Mouse (Mus musculus) granulocyte monocyte progenitor cell, adult 5-6 weeks (primary cell): ENCODE measurements around the gene Mark2. TPM values are rescaled to one million over a fixed set of nuclear protein-coding genes. Genes with fewer than 3 reads are reported as not detected.
A peak's percentile ranks its signal among the peaks of the same experiment; 100 is the strongest.

Experiments used
- ATAC-seq: replicated peaks from 2 replicates; pipeline ENCODE4 v1.8.0; 2016; ENCODE audit warnings: mild to moderate bottlenecking, moderate TSS enrichment, inconsistent platforms; ENCODE audit not compliant: poor library complexity, severe bottlenecking
- total RNA-seq, 2 experiments: library from RNA; stranded (forward) in 1 of 2; stranded (reverse) in 1 of 2; fragments of 200-712, 200-1000 nt in 1 of 2; fragments of >200 nt in 1 of 2; fragmentation: Nextera tagmentation in 1 of 2; gene quantifications; 2 replicates each; pipeline ENCODE4 v1.2.3; 2014 to 2017

Mark2 gene
- total RNA-seq, 2 experiments from 2014 or later, result 21.2 to 48.7 TPM

DNA sequence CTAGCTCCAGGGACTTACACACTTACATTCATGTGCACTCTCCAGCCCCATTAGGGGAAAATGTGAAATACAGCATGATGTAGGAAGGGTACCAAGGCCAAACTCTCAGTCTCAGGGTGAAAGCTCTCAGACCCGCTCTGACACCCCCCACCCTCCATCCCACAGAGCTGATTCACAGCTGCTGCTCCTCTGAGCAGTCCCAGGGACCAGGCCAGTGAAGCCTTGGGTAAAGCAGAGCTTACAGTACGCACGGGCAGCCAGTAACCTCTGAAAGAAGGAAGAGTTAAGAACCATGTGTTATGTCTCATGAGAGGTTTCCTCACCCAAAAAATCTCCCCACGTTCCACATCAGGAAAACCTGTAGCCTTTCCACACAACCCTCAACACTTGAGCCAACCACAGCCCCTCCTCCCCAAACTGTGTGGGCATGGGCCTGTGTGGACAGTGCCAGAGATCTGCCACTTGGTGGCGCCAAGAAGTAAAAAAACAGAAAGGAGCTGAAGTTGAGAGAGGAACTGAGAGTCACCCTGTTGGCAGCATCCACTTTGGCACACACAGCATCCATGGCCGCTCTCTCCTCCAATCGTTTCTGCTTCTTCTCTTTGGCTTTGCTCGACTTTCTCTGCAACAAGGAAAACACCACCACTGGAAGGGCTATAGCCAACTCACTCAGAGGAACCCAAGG lies 107.0 kb downstream of the Mark2 start:
- ATAC-seq, result peak; percentile 98

- peak; percentile 86 for ATAC-seq
These were observed 115.1 kb downstream of the Mark2 start for GRCm38 (mm10) chr19:7226511-7226914.

Other genes with a start within 250 kb of the Mark2 start
- gene Flrt1, start 236.1 kb downstream of the Mark2 start, total RNA-seq (2014; fragmentation: Nextera tagmentation), result not detected in 2 replicates
- not detected in 2 replicates for gene Flrt1, start 236.1 kb downstream of the Mark2 start, total RNA-seq (2017)
- gene Otub1, start 135.5 kb downstream of the Mark2 start, total RNA-seq (2014; fragmentation: Nextera tagmentation), result 61.0 and 61.2 TPM in 2 replicates
- 63.0 and 69.0 TPM in 2 replicates for gene Otub1, start 135.5 kb downstream of the Mark2 start, total RNA-seq (2017)
- 854 and 878 TPM in 2 replicates for gene Cox8a, start 124.2 kb downstream of the Mark2 start, total RNA-seq (2014; fragmentation: Nextera tagmentation)
- gene Cox8a, start 124.2 kb downstream of the Mark2 start, total RNA-seq (2017), result 563 and 615 TPM in 2 replicates
- gene Naa40, start 100.7 kb downstream of the Mark2 start, total RNA-seq (2014; fragmentation: Nextera tagmentation), result 67.4 and 72.3 TPM in 2 replicates
- 42.9 and 49.3 TPM in 2 replicates for gene Naa40, start 100.7 kb downstream of the Mark2 start, total RNA-seq (2017)
- gene Rcor2, start 74.5 kb downstream of the Mark2 start, total RNA-seq (2014; fragmentation: Nextera tagmentation), result 3.1 and 6.9 TPM in 2 replicates
- gene Rcor2, start 74.5 kb downstream of the Mark2 start, total RNA-seq (2017), result 3.4 and 5.2 TPM in 2 replicates
- gene Spindoc, start 41.1 kb upstream of the Mark2 start, total RNA-seq (2014; fragmentation: Nextera tagmentation), result 19.2 and 19.8 TPM in 2 replicates
- gene Spindoc, start 41.1 kb upstream of the Mark2 start, total RNA-seq (2017), result 4.7 and 4.9 TPM in 2 replicates
- 1.5 and 3.1 TPM in 2 replicates for gene 2700081O15Rik, start 75.8 kb upstream of the Mark2 start, total RNA-seq (2014; fragmentation: Nextera tagmentation)
- 1.2 and 1.6 TPM in 2 replicates for gene 2700081O15Rik, start 75.8 kb upstream of the Mark2 start, total RNA-seq (2017)
- gene Rtn3, start 141.4 kb upstream of the Mark2 start, total RNA-seq (2014; fragmentation: Nextera tagmentation), result 166 and 193 TPM in 2 replicates
- gene Rtn3, start 141.4 kb upstream of the Mark2 start, total RNA-seq (2017), result 80.4 and 94.7 TPM in 2 replicates
- gene Atl3, start 152.2 kb upstream of the Mark2 start, total RNA-seq (2014; fragmentation: Nextera tagmentation), result 47.9 and 50.2 TPM in 2 replicates
- gene Atl3, start 152.2 kb upstream of the Mark2 start, total RNA-seq (2017), result 49.0 and 52.6 TPM in 2 replicates
- gene Pla2g16, start 215.6 kb upstream of the Mark2 start, total RNA-seq (2014; fragmentation: Nextera tagmentation), result 5.9 and 6.4 TPM in 2 replicates
- gene Pla2g16, start 215.6 kb upstream of the Mark2 start, total RNA-seq (2017), result 8.4 and 9.1 TPM in 2 replicates